Mouse (Mus musculus): ENCODE measurements at regions not wholly inside any gene's neighbourhood (a gene's known extent, or its start where the extent isn't known, plus 50 kb on each side); places are given as distances from the start of the nearest gene placed in this dataset. TPM values are rescaled to one million over a fixed set of nuclear protein-coding genes. Genes with fewer than 3 reads are reported as not detected.
"Not testable (repeated sequence)": the region's sequence is repeated elsewhere in the genome, so short reads cannot be mapped to it uniquely, and the experiment has no call there.

DNA sequence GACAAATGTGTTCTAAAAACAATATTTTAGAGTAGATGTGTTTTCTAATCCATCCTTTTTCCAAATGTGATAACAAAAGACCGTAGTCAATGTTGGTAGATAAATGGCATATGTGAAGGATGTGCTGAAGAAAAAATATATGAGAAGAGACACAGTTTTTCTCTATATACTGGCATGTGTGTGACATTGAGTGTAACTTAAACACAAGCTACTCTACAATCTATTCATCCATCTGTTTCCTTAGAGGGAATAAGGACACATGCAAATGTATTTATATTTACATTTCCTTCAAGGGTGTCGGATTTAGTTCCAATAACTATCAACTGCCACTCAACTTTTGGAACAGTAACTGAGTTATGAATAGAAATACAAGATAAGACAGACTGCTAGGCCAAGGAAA, 149.7 kb upstream of the Klhl1 start:
- Histone ChIP-seq H3K27me3 (ENCODE audit: low read depth, poor library complexity, severe bottlenecking) (no peaks in the 10 kb centered on the region), H3K36me3 (no peaks in the 10 kb centered on the region), H3K4me1 (no peaks in the 10 kb centered on the region), H3K27ac (no peak overlapping the region), H3K9me3 (replicated peaks) (no peaks in the 10 kb centered on the region), H3K4me3 (no peak overlapping the region)
- 92% methylated on average over 2 of the region's 2 CpGs for WGBS
- DNase-seq (ENCODE audit: low spot score) = no peak

DNA sequence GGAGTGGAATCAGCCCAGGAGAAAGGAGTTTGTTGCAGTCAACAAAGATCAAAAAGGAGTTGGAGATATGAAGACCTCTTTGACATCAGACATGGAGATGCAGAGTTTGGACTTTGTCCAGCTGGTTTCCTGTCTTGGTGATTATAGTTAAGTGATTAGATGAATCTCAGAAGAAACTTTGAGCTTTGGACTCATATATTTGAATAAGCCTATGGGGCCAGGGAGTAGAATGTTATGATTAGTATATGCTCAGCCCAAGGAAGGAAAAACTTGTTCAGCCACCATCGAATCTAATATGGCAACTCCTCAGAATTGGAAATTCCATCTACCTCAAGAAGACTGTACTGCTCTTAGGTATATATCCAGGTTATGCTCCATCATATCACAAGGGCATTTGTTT, 137.6 kb upstream of the Klhl1 start:
- no peaks in the 10 kb centered on the region for H3K9me3 ChIP-seq (replicated peaks)
- DNase-seq (ENCODE audit: low spot score) = no peak
- H3K36me3 ChIP-seq = no peaks in the 10 kb centered on the region
- WGBS = 94% methylated on average over 1 of the region's 1 CpGs
- H3K4me1 ChIP-seq = no peaks in the 10 kb centered on the region
- no peak overlapping the region for H3K4me3 ChIP-seq
- no peak overlapping the region for H3K27ac ChIP-seq
- no peaks in the 10 kb centered on the region for H3K27me3 ChIP-seq (ENCODE audit: low read depth, poor library complexity, severe bottlenecking)

DNA sequence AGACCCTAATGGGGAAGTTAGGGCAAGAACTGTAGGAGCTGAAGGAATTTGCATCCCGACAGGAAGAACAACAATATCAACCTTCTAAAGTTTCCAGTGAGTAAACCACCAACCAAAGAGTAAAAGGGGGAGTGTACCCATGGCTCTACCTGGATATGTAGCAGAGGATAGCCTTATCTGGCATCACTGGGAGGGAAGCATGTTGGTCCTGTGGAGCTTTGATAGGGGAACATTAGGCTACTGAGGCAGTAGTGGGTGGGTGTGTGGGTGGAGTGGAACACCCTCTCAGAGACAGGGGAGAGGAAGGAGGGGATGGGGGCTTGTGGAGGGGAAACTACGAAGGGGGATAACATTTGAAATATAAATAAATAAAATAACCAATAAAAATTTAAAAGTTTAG, 111.4 kb upstream of the Klhl1 start:
- Histone ChIP-seq H3K4me3 (no peak overlapping the region), H3K27ac (no peak overlapping the region), H3K36me3 (no peaks in the 10 kb centered on the region), H3K9me3 (replicated peaks) (no peaks in the 10 kb centered on the region), H3K27me3 (ENCODE audit: low read depth, poor library complexity, severe bottlenecking) (no peaks in the 10 kb centered on the region), H3K4me1 (no peaks in the 10 kb centered on the region)
- DNase-seq (ENCODE audit: low spot score) = no peak
- 84% methylated on average over 2 of the region's 2 CpGs for WGBS

- DNase-seq (ENCODE audit: low spot score) = no peak
- H3K27ac ChIP-seq = no peak overlapping the region
- WGBS = 75% methylated on average over 4 of the region's 4 CpGs
These were observed 87.8 kb upstream of the Klhl1 start for GRCm38 (mm10) chr14:96606736-96607135.

DNA sequence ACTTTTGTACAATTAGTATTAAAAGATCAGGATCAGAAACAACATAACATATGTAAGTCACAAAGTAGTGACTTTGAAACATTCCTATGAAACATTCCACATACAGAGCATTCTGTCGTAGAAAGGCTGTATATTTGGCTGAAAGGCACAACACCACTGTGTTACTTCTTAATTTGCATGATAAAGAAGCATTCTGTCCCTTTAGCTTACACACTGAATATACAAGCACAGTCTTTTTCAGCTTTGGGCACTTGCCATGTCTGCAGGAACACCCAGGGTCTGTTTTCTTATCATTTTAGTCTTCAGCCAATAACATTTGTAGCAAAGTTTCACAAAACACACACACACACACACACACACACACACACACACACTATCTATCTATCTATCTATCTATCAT, 82.2 kb upstream of the Klhl1 start:
- 76% methylated on average over 1 of the region's 1 CpGs for whole genome bisulfite sequencing
- H3K36me3 ChIP-seq = not testable (repeated sequence)

More at GRCm38 (mm10) chr14:96606736-96607135, 87.8 kb upstream of the Klhl1 start:
- Histone ChIP-seq H3K9me3 (replicated peaks) (no peaks in the 10 kb centered on the region), H3K36me3 (no peaks in the 10 kb centered on the region), H3K4me1 (no peaks in the 10 kb centered on the region), H3K27me3 (ENCODE audit: low read depth, poor library complexity, severe bottlenecking) (no peaks in the 10 kb centered on the region), H3K4me3 (no peak overlapping the region)

GRCm38 (mm10) chr14:96592051-96592450, 73.1 kb upstream of the Klhl1 start:
- Histone ChIP-seq H3K4me1 (no peaks in the 10 kb centered on the region), H3K36me3 (no peaks in the 10 kb centered on the region), H3K27ac (no peak overlapping the region), H3K27me3 (ENCODE audit: low read depth, poor library complexity, severe bottlenecking) (no peaks in the 10 kb centered on the region), H3K4me3 (no peak overlapping the region), H3K9me3 (replicated peaks) (no peaks in the 10 kb centered on the region)
- DNase-seq (ENCODE audit: low spot score) = no peak

More for the DNA sequence above, 82.2 kb upstream of the Klhl1 start:
- H3K9me3 ChIP-seq (replicated peaks); DNase-seq (ENCODE audit: low spot score); H3K27me3 ChIP-seq (ENCODE audit: low read depth, poor library complexity, severe bottlenecking); H3K4me1 ChIP-seq; H3K27ac ChIP-seq; H3K4me3 ChIP-seq: not testable (repeated sequence)

Small RNA genes in the stretch of these regions (microRNA-seq; reads per million reads assigned to microRNA genes)
- gene Gm27441 = not detected

Data from limb, embryonic 10.5 days (tissue).